Mouse (Mus musculus) adipocyte (in vitro differentiated cells): ENCODE measurements around the gene Me1.
A peak's percentile ranks its signal among the peaks of the same experiment; 100 is the strongest.

Source experiments
- DNase-seq: peaks from one replicate; pipeline ENCODE4 v3.0.0-alpha.2; 2016; ENCODE audit warnings: low spot score

The Me1 gene

DNA sequence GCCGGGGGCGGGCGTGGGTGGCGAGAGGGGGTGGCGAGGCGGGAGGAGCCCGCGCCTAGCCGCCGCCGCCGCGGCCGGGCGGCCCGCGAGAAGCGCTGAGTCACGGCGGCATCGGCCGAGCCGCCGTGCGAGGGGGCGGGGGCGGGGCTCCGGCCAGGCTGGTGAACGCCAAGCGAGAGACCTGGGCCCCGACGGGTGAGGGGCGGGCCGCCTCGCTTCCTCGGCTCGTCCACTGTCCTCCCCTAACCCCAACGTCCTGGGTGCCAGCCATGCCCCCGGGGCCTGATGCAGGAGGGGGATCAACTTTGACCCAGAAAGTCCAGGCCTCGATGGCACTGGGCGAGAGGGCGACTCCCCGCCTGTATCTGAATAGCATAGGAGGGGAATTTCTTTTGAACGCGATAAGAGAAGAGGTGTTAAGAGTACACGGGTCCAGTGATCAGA, at the start of gene Me1:
Gene Me1, minus strand, starts transcription at position 136 of the 444 bp plus-strand sequence.
- peak; percentile 36 for DNase-seq

- no peak for DNase-seq
These were observed 48.3 kb upstream of the Me1 start for GRCm38 (mm10) chr9:86744041-86744440.

DNA sequence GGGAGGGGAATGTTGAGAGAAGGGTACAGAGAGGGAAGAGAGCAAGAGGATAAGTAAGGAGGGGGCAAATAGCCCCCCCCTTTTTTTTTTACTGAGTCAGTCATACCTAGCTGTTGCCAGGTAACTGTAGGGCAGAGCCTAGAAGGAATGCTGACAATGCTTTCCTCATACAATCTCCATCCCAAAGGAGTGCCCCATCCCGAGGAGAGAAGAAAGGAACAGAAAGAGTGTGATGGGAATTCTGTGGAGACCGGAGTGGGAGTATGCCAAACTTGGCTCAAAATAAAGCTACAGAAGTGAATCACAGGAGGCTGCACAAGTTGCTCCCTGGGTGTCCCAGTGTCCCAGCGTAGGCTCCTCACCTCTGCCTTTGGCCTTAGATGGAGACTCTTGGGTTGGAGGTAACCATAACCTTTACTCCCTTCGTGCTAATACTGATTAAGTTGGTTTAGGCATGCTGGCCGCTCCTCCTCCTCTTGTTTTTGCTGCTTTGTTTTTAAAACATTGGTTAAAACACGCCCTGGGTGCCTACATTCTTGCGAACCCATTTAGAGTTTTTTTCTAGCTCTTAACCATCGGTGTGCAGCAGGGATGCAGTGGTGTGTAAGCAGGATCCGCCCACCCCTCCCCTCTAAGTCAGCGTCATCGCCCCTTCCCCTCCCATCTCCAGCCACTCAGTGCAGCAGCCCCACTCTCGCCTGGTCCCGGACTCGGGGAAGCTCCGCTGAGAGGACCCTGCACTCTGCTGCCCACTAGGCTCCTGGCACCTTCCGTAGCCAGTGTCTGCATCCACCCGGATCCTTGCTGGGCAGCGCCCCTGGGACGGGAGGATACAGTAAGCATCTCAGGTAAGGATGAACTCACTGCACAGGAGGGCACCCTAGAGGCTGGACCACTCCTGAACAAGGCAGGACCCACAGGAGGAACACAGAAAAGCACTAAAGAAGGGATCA, 47.5 kb upstream of the Me1 start, which contains the start of gene Prss35:
Gene Prss35, plus strand, starts transcription at position 691 of the 953 bp plus-strand sequence.
- no peak for DNase-seq

DNA sequence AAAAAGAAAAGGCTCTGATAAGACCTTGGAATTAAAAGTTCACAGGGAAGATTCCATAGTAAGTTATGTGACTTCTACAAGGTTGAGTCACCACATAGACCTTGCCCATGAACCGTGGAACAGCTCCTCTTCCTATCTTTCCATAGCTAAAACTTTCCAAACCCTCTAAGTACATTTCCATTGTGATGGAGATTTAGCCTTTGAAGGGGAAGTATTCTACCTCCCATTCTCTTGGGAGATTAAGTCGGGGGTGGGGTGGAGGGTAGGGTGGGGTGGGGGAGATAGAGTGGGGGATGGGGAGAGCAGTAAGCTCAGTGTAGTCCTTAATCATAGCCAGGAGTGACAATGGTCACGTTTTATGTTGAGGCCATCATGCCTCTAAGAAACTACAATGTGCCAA, 44.2 kb upstream of the Me1 start:
- no peak for DNase-seq

DNA sequence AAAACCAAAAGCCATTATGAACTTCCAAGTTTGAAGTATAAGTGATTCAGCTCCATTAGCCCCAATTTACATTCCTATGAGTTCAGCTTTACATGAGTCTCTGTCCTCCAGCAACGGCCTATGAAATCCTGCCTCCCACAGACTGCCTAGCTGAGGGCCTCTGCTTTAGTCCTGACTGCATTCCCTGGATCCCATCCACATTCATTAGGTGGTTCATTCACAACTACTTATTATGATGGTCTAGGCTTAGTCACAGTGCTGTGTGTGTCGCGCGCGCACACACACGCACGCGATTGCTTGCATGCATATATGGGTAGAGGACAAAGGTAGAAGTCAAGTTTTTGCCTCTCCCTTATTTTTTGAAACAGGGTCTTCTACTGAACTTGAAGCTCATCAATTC, 43.0 kb upstream of the Me1 start:
- DNase-seq: no peak

GRCm38 (mm10) chr9:86738067-86738466, 42.3 kb upstream of the Me1 start:
- no peak for DNase-seq

- no peak for DNase-seq
These were observed 41.2 kb upstream of the Me1 start for GRCm38 (mm10) chr9:86736991-86737390.

DNA sequence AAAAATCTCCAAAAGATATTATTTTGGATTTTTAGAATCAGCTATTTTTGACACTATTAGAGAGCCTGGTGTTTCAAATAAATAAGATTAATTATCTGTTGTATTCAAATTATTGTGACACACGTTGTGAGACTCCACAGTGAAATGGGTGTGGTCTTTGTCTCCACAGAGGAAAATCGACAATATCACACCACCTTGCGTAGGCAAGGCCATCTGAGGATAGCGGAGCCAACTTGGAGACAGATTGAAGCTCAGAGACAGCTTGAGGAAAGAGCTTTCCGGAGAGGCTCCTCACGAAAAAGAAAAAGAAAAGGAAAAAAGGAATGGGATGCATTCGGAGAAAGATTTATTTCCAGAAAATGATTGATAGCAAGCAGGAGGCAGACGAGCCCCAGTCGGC, 39.0 kb upstream of the Me1 start:
- no peak for DNase-seq

GRCm38 (mm10) chr9:86734357-86734756, 38.6 kb upstream of the Me1 start:
- no peak for DNase-seq

DNA sequence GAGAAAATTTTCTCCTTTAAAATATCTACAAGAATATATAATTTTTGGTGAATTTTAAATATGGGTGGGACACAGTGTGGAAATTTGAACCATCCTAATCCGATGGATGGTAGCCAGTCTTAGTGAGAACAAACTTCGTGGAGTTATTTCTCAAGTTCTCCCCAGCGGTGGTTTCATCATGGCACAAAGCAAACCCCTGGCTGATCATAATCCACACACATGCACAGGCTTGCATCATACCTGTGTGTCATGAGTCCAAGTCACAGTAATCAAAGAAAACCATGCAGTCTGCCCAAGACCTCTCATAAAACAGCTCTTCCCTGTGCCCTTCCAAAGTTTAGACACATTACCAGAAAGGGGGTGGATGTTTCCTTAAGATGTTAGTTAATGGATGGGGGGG, 34.1 kb upstream of the Me1 start:
- DNase-seq: no peak

DNA sequence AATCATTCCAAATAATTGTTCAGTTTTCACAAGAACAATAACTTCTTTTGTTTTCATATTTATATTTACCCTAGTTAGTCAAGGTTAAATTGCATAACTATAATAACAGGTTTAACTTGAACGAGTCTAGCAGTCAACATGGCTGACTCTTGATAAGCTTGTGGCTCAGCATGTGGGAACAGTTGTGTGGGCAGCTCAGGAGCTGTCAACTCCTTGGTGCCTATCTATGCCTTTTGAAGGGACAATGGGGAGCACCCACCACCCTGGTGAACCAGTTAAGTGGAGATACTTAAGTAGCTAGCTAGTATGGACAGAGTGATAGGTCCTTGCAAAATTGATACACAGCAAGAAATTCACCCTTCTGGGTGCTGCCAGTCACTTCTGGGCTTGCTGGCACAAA, 33.3 kb upstream of the Me1 start:
- DNase-seq: no peak

DNA sequence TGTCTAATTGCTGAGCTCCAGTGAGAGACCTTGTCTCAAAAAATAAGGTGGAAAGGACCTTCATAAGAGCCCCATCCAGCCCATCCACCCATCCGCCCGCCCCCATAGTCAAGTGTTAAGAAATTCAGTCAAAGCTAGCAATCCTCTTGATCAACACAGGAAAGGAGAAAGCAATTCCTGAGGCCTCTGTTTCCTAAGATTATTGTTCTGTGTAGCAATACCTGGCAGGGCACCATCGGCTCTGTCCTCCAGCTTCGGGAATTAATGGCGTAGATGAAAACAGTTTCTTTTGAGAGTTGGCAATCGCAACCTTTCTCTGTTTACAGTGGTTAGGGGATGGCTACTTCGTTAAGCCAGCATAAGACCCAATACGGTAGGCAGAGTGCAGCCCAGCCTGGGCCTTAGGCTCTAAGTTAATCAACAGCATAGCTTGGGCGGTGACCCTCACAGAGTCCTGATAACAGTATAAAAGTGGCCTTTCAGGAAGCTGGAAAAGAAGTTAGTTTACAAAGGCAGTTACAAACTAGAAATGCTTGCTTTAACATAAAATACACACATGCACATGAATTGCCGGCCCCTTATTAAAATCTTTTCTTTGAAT, 32.6 kb upstream of the Me1 start:
- peak; percentile 62 for DNase-seq

GRCm38 (mm10) chr9:86726381-86726720, 30.6 kb upstream of the Me1 start:
- no peak for DNase-seq

DNA sequence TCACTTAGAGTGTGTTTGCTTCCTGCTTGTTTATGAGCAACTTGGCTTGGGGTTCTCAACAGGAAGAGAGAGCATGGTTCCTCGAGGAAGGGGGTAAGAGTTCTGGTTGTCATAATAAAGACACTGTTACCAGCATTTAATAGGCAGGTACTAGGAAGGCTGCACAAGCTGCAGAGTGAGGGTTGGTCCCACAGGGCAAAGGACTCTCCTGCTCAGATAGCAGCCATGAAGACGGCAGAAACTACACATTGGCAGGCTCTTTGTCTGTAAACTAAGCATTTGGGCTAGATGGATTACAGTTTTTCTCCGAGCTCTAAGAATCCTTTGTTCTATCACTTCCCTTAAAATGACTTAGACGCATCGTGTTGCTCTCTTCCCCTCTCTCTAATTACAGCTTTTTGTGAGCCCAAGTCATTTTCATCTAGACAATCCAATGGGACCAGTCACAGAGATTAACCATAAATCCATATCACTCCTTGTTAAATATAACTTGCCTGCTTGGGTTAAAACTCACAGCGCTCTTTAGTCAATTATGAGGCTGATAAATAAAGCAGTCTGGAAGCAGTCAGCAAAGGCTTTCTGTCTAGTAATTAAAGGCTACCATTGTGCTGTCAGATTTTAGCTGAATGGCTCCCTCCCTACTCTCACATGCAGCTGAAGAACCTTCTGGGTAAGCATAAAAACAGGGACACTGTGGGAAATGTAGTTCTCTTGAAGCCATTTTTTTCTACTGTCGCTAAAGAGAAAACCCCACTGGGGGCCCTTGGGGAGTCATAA, 30.0 kb upstream of the Me1 start:
- DNase-seq: no peak

GRCm38 (mm10) chr9:86725066-86725465, 29.3 kb upstream of the Me1 start:
- no peak for DNase-seq

GRCm38 (mm10) chr9:86720794-86721193, 25.0 kb upstream of the Me1 start:
- no peak for DNase-seq

DNA sequence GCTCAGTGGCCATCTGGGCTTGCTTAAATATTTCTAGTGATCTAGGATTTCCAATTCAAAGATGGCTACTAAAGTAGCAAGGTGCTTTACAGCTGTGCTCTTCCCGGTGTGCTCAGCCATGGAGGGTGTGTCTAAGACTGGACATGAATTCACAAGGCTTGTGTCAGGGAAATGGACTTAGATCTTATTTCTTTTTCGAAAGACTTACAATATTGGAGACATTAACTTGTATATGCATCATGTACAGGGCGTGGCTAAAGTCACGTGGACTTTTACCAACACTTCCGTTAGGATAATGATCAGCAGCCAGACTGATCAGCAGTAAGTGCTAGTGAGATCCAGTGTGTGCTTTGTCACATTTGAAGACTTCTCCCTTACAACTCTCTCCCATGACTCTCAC, 24.5 kb upstream of the Me1 start:
- no peak for DNase-seq

- DNase-seq: no peak
These were observed 21.4 kb upstream of the Me1 start for GRCm38 (mm10) chr9:86717119-86717518.

- DNase-seq: no peak
These were observed 20.8 kb upstream of the Me1 start for GRCm38 (mm10) chr9:86716540-86716939.

DNA sequence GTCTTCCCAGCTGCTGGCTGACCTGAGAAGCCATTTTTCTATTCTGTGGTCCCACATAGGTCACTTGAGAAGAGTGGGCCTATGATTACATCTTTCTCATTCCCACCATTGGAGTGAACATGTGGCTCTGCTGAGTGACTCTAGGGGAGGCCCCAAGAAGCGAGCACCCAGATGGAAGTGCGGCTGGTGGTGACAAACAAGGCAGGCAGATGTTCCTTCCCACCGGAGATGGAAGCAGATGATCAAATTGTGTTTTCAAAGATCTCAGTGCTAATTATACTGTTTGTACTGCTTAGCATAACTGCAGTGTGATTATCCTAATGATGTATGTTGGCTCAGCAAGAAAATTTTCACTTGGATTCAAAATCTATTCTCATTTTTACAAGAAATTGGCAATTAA, 18.3 kb upstream of the Me1 start:
- DNase-seq: no peak

- DNase-seq: no peak
These were observed 16.9 kb upstream of the Me1 start for GRCm38 (mm10) chr9:86712648-86713047.

DNA sequence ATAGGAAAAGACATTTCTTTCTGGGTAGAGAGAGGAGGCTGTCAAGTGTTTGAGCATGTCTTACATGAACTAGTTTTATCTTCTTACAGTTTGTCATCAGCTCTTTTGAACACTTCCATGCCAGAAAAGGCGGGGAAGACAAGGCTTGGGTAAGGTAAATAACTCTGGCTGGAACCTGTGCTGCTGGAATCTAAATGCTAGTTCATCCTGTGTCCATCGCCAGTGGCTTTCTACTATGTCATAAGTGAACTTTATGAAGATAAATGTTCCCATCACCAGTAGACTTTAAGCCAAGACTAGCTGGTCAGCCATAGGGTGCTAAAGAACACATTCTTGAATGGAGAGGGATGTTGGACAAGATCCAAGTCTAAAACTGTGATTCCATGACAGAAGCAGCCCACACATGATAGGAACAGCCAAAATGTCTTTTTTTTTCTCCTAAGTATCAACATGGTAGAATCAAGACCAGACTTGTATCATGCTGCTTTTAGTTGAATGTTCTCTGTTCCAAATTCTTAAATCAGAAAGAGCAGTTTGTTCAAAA, 14.4 kb upstream of the Me1 start:
- peak; percentile 27 for DNase-seq
